Mouse (Mus musculus) kidney, embryonic 16.5 days (tissue): ENCODE measurements around the gene Sptssa. TPM values are rescaled to one million over a fixed set of nuclear protein-coding genes. Genes with fewer than 3 reads are reported as not detected.

Experiments
- ATAC-seq: fragments of 200-750 bp; cut with Nextera tagmentation; 2 replicates; pipeline ENCODE4 v1.8.0; 2017; ENCODE audit warnings: moderate TSS enrichment; ENCODE audit not compliant: low FRiP score, low TSS enrichment
- H3K27ac ChIP-seq: fragments of 300-500 bp; sonication (generic); 2 replicates; pipeline ENCODE4 v1.5.1; 2014; ENCODE audit warnings: low read length
- H3K27me3 ChIP-seq: fragments of 300-500 bp; sonication (generic); 2 replicates; pipeline ENCODE4 v1.6.1; 2014; ENCODE audit warnings: low read length, control low read depth, mixed read lengths; ENCODE audit not compliant: insufficient read depth
- H3K36me3 ChIP-seq: fragments of 300-500 bp; sonication (generic); 2 replicates; pipeline ENCODE4 v1.6.1; 2014; ENCODE audit warnings: low read length, control low read depth, mixed read lengths; ENCODE audit not compliant: insufficient read depth
- H3K4me1 ChIP-seq: fragments of 300-500 bp; sonication (generic); 2 replicates; pipeline ENCODE4 v1.6.1; 2014; ENCODE audit warnings: low read length, control low read depth, mixed read lengths; ENCODE audit not compliant: insufficient read depth
- H3K4me2 ChIP-seq: fragments of 300-500 bp; sonication (generic); replicated peaks from 2 replicates; pipeline ENCODE4 v1.6.1; 2014; ENCODE audit warnings: low read depth, low read length
- H3K4me3 ChIP-seq: fragments of 300-500 bp; sonication (generic); 2 replicates; pipeline ENCODE4 v1.5.1; 2014; ENCODE audit warnings: mild to moderate bottlenecking, low read length
- H3K9ac ChIP-seq: fragments of 300-500 bp; sonication (generic); replicated peaks from 2 replicates; pipeline ENCODE4 v1.6.1; 2014; ENCODE audit warnings: low read length
- H3K9me3 ChIP-seq: fragments of 300-500 bp; sonication (generic); 2 replicates; pipeline ENCODE4 v1.6.1; 2016; ENCODE audit warnings: low read length, control low read depth
- WGBS: fragments of 180-500 bp; shearing (Covaris S2); extraction: QIAGEN DNeasy Blood & Tissue Kit; methylation state at CpG from one replicate; pipeline ENCODE4 v1.1.7; 2014; 5-methylcytosine and 5-hydroxymethylcytosine counted together
- polyA plus RNA-seq: library from polyadenylated mRNA; unstranded; fragments of >200 nt; fragmentation: Nextera tagmentation; extraction: Ambion mirVana; gene quantifications from 2 replicates; pipeline ENCODE4 v1.2.1, GENCODE M21; 2015

Gene Sptssa
- 203 and 212 TPM in 2 replicates for polyA plus RNA-seq

DNA sequence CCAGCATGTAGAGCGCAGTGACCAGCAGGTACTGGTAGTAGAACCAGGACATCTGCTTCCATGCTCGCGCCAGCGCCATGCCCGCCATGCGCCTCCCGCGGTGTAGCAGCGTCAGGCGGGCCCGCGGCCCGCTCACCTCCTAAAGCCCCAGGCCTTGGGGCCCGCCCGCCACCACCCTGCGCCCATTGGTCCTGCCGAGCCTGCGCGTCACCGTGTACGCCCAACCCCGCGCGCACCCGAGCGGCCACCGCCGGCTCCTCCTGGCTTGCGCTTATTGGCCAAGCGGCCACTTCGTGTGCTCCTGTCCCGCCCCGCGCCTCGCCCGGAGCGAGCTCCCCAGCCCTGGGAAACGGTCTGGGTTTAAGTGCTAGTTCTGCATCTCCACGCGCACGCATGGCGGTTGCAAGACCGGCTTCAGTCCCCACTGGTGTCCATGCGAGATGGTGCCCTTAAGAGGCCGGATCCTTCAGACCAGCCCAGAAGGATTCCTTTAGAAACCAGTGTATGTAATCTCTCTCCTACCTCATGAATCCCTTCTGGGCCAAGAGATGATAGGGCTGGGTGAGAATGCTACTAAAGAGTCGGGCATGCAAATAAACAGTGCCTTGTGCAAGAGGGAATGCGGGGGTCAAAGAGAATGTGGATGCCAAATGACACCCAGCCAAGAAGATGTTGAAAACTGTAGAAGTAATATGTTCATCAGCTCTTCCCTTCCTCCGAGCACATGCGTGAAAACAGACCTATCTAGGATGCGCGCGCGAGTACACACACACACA lies at the start of gene Sptssa:
Sptssa (minus strand) TSS at position 178 of the 776 bp plus-strand sequence.
- H3K4me1 ChIP-seq = peaks cover 37% of the 10 kb centered on the region
- H3K27me3 ChIP-seq = peaks cover 7% of the 10 kb centered on the region; the same call in 1 of the 2 replicates
- no peaks in the 10 kb centered on the region for H3K9me3 ChIP-seq
- H3K36me3 ChIP-seq = no peaks in the 10 kb centered on the region
- H3K4me2 ChIP-seq = peak within 1 kb of the TSS; percentile 64
- peak within 1 kb of the TSS; percentile 76 for H3K9ac ChIP-seq
- H3K4me3 ChIP-seq = peak within 1 kb of the TSS; percentile 64
- ATAC-seq = peak; percentile 100
- WGBS = 11% methylated on average over 51 of the region's 53 CpGs
- H3K27ac ChIP-seq = peak within 1 kb of the TSS; percentile 88

DNA sequence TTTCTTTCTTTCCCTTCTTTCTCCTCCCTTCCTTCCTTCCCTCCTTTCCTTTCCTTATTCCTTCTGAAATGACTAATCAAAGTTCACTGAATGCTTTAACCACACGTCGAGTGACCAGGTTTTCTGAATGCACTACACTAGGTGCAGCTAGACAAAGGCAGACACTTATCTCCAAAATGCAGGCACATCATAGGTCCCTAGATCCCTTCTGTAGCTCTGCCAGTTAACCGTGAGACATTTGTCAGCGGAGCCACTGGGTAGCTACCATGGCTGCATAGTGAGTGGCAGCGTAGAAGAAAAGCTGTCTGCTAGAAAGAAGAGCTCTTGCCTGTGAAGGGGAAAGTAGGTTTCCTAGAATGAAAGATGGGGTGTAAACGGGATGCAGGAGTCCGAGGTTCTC lies 43.0 kb upstream of the Sptssa start:
- no peak for ATAC-seq
- H3K4me1 ChIP-seq = peaks cover 5% of the 10 kb centered on the region

DNA sequence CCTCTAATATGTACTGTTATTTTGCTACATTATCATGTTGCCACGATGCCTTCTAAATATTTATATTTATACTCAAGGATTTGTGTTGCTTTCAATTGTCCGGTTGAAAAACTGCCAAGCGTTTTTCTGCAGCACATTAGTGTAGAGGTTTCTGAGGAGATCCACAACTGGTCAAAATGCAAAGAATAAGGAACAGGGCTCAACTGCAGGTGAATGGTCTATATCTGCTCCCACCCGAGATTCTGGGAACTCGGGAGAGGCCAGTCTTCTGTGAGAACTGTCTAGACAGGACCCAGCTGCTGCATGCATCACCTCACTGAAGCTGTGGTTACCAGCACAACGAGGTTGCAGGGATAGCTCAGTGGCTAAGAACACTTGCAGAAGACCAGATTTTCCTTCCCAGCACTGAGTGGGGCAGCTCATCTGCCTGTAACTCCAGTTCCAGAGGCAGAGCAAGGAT lies 41.4 kb upstream of the Sptssa start:
- Histone ChIP-seq H3K36me3 (no peaks in the 10 kb centered on the region), H3K4me1 (peaks cover 8% of the 10 kb centered on the region), H3K9ac (no peak overlapping the region), H3K27me3 (no peaks in the 10 kb centered on the region), H3K4me2 (no peak overlapping the region), H3K27ac (peak overlapping the region; percentile 29; the same call in 1 of the 2 replicates), H3K4me3 (no peak overlapping the region), H3K9me3 (no peaks in the 10 kb centered on the region)
- 40% methylated on average over 6 of the region's 6 CpGs for WGBS
- ATAC-seq = no peak

More for the DNA sequence above, 43.0 kb upstream of the Sptssa start:
- Histone ChIP-seq H3K36me3 (no peaks in the 10 kb centered on the region), H3K4me2 (no peak overlapping the region), H3K9ac (no peak overlapping the region), H3K27ac (no peak overlapping the region), H3K27me3 (no peaks in the 10 kb centered on the region), H3K9me3 (no peaks in the 10 kb centered on the region), H3K4me3 (no peak overlapping the region)
- 67% methylated on average over 7 of the region's 7 CpGs for WGBS

DNA sequence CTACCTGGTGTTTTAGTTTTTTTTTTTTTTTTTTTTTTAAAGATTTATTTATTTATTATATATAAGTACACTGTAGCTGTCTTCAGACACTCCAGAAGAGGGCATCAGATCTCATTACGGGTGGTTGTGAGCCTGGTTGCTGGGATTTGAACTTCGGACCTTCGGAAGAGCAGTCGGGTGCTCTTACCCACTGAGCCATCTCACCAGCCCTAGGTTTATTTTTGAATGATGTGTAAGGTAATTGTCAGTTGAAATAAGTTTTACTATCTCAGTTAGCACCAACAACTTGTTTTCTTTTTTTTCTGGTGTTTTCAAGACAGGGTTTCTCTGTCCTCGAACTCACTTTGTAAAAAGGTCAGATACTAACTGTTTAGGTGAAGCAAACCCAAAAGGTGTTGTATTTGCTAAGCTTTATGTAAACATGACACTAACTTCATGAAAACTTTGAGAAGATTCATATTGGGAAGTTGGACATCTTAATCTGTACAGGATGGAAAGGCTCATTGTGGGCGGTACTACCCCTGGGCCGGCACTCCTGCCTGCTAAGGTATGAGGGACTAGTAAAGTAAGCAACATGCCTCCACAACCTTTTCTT lies 40.7 kb upstream of the Sptssa start:
- Histone ChIP-seq H3K36me3 (0 out of 2 replicates have a peak, but pooled peaks cover 3% of the 10 kb centered on the region), H3K4me1 (peaks cover 8% of the 10 kb centered on the region), H3K27me3 (no peaks in the 10 kb centered on the region), H3K27ac (peak overlapping the region; percentile 29; the same call in 1 of the 2 replicates), H3K9me3 (no peaks in the 10 kb centered on the region), H3K4me3 (no peak overlapping the region), H3K4me2 (no peak overlapping the region), H3K9ac (no peak overlapping the region)
- WGBS = 9% methylated on average over 7 of the region's 7 CpGs
- no peak; the same call in 1 of the 2 replicates for ATAC-seq

DNA sequence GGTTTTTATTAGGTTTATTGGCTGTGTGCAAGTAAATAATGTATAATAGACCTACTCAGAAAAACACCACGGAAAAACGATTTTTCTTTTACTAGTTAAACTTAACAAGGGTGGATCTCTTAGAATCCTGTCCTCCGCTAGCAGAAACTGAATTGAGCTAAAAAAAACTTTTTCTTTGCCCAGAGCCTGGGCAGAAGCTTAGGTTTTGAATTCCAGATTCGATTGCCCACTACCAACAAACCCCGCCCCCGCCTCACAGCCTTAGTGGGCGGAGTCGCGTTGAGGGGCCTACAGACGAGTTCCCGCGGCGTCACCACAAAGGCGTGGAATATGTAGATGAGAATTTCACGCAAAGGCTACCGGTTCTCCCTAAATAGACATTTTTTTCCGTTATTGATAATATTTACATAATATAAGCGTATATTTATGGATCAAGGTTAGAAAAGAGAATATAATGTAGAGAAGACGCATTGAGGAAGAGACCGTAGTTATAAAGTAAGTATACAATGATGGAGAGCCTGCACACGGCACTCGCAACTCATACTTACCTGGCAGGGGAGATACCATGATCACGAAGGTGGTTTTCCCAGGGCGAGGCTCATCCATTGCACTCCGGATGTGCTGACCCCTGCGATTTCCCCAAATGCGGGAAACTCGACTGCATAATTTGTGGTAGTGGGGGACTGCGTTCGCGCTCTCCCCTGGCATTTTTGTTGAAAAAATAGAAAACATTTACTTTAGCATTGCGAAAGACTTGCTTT lies 40.0 kb upstream of the Sptssa start:
- peak; percentile 91 for ATAC-seq
- peak overlapping the region; percentile 79 for H3K4me2 ChIP-seq
- peak overlapping the region; percentile 91 for H3K9ac ChIP-seq
- WGBS = under 1% methylated on average over 32 of the region's 32 CpGs
- H3K4me3 ChIP-seq = peak overlapping the region; percentile 95
- H3K36me3 ChIP-seq = 0 out of 2 replicates have a peak, but pooled peaks cover 3% of the 10 kb centered on the region
- no peaks in the 10 kb centered on the region for H3K9me3 ChIP-seq
- H3K4me1 ChIP-seq = peaks cover 8% of the 10 kb centered on the region
- peak overlapping the region; percentile 97 for H3K27ac ChIP-seq
- H3K27me3 ChIP-seq = no peaks in the 10 kb centered on the region

DNA sequence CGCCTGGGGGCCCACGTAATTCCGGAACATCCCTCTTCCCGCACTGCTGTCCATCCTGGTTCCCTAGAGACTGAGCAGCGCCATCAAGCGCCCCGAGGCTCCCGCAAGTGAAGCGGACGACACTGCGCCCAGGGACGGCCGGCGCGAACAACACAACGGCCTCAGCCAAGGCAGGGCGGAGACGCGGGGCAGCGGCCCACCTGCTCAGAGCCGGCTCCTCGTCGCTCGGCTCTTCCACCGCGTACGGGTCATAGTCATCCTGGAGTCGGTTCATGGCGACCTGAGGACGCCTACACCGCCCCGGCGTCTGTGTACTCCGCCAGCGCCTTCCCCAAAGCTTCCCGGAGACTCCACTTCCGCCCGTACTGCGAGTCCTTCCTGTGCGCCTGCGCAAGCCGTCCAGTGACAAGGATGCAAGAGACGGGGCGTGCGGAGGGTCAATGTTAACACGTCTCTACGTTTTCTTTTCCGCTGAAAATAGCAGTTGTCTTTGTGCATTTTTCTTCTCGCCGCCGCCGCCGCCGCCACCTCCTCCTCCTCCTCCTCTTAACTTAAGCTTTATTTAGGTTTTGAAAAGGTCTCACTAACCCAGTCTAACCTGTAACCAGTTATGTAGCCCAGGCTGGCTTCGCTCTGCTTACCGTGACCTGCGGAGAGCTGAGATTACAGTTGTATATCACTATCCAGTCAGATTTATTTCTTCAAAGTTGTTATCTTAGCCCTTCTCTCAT lies 39.3 kb upstream of the Sptssa start, which contains the start of gene Eapp:
Eapp (minus strand) TSS at position 387 of the 731 bp plus-strand sequence.
- Histone ChIP-seq H3K4me2 (peak within 1 kb of the TSS; percentile 79), H3K4me3 (peak within 1 kb of the TSS; percentile 95), H3K36me3 (peaks cover 9% of the 10 kb centered on the region; the same call in 1 of the 2 replicates), H3K27me3 (no peaks in the 10 kb centered on the region), H3K9me3 (no peaks in the 10 kb centered on the region), H3K9ac (peak within 1 kb of the TSS; percentile 91), H3K27ac (peak within 1 kb of the TSS; percentile 97), H3K4me1 (peaks cover 8% of the 10 kb centered on the region)
- WGBS = under 1% methylated on average over 57 of the region's 57 CpGs
- ATAC-seq = peak; percentile 94

DNA sequence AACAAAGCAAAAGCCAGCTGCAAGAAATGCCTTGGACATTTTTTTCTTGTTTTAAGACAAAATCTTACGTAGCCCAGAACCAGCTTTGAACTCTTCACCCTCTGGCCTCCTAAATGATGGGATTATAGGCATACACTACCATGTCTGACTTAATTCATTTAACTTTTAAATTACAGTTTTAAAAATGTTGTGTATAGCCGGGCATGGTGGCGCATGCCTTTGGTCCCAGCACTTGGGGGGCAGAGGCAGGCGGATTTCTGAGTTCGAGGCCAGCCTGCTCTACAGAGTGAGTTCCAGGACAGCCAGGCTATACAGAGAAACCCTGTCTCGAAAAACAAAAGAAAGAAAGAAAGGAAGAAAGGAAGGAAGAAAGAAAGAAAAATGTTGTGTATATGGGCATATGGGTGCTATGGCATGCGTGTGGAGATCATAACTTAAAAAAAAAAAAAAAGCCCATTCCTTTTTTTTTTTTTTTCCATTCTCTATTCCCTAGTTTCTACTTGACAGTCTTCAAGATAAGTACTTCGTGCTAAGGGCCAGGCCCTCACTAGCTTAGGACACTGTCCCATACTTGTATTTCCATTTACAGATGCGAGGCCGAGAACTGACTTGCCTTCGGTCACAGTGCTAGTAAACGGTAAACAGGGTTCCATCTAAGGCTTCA lies 38.6 kb upstream of the Sptssa start:
- ATAC-seq = no peak
- 37% methylated on average over 12 of the region's 12 CpGs for WGBS
- peak overlapping the region; percentile 95 for H3K4me3 ChIP-seq
- H3K9me3 ChIP-seq = no peaks in the 10 kb centered on the region
- peak overlapping the region; percentile 79 for H3K4me2 ChIP-seq
- peak overlapping the region; percentile 97 for H3K27ac ChIP-seq
- peaks cover 8% of the 10 kb centered on the region for H3K4me1 ChIP-seq
- no peaks in the 10 kb centered on the region for H3K27me3 ChIP-seq
- H3K36me3 ChIP-seq = peaks cover 16% of the 10 kb centered on the region
- peak overlapping the region; percentile 91 for H3K9ac ChIP-seq

DNA sequence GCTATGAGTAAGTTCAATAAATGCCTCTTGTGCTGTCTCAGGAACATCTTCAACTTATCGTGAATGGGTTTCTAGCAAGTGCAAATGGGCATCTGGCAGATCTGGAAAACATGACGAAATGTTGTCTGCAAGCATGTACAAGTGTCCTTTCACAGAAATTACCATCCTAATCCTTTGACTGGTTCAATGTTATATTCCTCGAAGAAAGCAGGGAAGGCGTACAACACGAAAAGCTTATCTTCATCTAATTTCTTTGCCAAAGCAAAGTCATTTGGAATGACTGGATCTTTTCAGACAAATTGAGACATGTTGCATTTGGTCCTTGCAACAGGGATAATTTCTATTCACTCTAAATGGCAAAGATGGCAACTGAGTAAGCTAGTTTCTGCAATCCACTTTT lies 32.7 kb upstream of the Sptssa start:
- H3K4me2 ChIP-seq = no peak overlapping the region
- H3K36me3 ChIP-seq = peaks cover 46% of the 10 kb centered on the region
- H3K9me3 ChIP-seq = no peaks in the 10 kb centered on the region
- no peak overlapping the region for H3K27ac ChIP-seq
- no peaks in the 10 kb centered on the region for H3K27me3 ChIP-seq
- no peak overlapping the region for H3K9ac ChIP-seq
- no peak for ATAC-seq
- 95% methylated on average over 5 of the region's 5 CpGs for WGBS
- no peaks in the 10 kb centered on the region for H3K4me1 ChIP-seq
- no peak overlapping the region for H3K4me3 ChIP-seq
